Mouse (Mus musculus): ENCODE data around the gene Slc23a2.

- TF ChIP-seq CTCF (conservative IDR thresholded peaks at IDR 0.05; ENCODE audit: low read length): no peak
- TF ChIP-seq POU5F1 (IDR thresholded peaks at IDR 0.05; ENCODE audit: borderline replicate concordance, low read length): no peak
- TF ChIP-seq NANOG (IDR thresholded peaks at IDR 0.05; ENCODE audit: borderline replicate concordance, low read length): no peak
Measured at GRCm38 (mm10) chr2:132163626-132164025, 18.7 kb upstream of the Slc23a2 start.

All from E14TG2a.4 (cell line).